Mouse (Mus musculus) c-Kit-negative CD71-positive TER-119-positive erythroid progenitor cells, embryonic 14.5 days (primary cell): ENCODE data around the gene Taf8.

ENCODE experiments used
- DNase-seq: peaks from one replicate; pipeline ENCODE4 v3.0.0-alpha.2; 2013; ENCODE audit warnings: low read depth, low spot score

The Taf8 gene

DNA sequence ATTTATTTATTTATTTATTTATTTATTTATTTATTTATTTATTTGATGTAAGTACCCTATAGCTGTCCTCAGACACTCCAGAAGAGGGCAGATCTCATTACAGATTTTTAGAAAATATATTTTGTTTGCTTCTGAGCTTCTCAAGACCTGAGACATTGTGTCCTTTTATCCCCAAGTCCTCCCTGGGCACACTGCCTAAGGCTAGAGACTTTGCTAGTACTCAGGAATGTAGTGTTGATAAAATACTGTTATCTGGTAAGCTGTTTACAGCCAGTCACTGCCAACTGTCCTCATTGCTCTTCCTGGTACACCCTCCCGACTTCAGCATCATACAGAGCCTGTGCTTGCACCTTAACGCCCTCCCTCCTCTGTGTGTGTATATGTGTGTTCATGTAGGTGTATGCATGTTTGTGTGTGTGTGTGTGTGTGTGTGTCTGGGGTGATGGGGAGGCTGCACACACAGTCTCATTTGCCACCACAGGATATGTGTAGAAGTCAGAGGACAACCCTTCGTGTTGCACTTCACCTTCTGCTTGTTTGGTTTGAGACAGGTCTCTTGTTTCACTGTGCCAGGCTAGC, 42.7 kb downstream of the Taf8 start:
- no peak for DNase-seq

DNA sequence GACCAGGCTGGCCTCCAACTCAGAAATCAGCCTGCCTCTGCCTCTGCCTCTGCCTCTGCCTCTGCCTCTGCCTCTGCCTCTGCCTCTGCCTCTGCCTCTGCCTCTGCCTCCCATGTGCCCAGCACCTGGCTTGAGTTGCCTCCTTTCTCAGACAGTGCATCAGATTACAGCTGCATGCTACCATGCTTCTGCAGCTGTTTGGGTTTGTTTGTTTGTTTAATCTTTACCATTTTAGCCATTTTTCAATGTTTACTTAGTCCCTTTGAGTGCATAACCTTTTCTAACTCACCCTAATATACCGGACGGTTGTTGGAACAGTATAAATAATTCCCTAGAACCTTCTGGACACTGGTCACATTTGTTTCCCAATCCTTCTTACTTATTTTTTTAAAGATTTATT, 43.2 kb downstream of the Taf8 start:
- no peak for DNase-seq

DNA sequence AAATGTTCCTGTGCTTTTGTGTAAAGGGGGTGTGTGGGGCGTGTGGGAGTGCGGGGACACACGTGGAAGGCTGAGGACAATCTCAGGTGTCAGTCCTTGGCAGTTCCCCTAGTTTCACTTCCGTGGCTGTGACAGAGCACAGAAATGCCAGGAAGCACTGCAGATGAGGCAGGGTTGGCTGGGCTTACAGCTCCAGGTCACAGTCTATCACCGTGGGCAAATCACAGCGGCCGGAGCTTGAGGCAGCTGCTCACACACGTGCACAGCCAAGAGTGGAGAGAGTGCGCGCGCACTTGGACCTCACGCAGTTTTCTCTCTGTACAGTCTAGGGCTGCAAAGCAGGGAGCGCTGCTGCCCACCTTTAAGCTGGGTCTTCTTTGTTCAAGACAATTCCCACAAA, 43.8 kb downstream of the Taf8 start:
- DNase-seq = no peak

DNA sequence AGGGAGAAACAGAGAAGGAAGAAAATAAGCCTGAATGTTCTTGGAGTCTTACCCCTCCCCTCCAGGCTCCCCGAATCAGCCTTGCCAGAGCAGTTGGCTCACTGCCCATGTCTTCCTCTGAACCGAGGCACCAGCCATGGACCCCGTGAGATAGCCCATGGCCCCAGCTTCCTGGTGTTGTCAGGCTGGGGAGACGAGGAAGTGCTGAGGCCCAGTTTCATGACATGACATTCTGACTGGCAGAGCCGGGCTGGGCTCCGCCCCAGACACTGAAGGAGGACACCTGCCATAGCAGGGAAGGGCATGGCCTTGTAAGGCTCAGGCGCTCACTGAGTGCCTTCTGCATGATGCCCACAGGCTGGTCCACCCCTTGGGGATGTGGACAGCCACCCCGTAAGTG, 47.4 kb downstream of the Taf8 start:
- DNase-seq = no peak

DNA sequence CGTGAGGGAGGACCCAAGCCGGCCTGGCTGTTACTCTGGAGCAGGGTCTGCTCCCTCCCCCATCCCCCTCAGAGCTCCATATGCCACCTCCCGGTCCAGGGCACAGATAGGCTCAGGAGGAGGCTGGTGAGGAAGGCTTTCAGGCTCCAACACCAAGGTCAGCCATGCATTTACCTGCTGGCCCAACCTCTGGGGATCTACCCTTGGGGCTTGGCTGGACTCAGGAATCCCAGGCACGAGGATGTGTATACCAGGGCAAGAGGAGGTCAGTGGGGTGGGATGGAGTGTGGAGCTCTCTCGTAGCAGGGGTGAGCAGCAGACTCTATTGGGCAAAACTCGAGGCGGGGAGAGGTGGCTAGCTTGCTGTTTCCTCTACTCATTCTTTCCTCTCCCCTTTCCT, 49.2 kb downstream of the Taf8 start:
- no peak for DNase-seq

DNA sequence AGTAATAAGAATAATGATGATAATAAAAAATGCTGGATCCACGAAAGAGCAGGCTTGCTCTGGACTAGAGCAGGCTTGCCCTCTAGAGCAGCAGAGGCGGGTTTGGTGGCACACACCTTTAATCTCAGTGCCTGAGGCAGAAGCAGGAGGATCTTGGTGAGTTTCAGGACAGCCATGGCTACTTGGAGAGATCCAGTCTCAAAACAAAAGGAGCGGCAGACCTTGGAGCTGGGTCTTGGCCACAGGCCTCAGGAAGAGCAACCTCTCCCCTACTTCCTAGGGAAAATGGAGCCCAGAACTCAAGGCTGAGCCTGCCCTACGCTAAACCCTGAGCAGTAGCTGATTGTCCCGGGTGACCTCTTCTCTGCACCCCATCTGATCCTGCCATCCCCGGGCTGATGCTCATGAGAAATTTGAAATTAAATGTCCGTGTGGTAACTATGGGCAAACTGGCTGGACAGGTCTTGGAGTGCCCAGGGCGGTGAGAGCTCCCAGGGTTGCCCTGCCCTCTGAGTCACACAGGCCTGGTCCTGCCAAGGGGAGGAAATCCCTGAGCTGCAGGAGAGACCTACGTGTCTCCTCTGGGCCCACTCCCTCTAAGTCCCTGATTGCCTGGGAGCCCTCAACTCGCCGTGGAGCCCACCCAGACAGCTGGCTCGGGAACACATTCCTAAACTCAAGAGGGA, 51.1 kb downstream of the Taf8 start:
- no peak for DNase-seq

DNA sequence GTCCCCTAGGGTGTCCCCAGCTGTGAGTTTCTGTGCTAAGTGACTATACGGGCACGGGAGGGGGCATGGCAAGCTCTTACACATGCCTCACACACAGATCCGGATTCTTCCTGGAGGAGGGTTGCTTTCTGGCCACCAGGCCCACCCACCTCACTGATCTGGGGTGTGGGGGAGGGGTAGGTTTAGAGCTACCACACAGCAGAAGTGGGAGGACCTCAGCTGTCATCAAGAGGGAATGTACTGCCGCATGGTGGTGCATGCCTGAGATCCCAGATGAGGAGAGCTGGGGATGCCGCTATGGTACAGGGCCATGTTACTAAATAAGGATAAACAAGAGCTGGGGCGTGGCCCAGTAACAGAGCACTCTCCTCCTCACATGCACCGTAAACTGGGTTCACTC, 51.9 kb downstream of the Taf8 start:
- DNase-seq = no peak

DNA sequence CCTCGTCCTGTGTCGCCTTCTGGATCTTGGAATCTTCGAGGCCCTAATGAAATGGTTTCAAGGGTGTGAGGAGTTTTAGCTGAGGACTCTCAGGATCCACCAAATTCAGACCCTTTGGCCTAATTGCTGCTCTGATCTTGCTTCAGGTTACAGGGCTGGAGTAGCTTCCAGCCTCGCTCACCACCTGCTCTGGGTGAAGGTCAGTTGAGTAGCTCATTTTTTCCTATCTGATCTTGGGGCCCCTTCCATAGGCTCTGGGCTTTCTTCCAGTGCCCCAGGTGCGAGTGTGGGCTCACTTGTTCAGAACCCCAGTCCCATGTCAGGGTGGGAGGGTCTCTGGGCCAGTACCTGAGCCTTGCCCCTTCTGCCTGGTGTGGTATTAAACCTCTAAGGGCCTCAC, 52.7 kb downstream of the Taf8 start:
- no peak for DNase-seq

DNA sequence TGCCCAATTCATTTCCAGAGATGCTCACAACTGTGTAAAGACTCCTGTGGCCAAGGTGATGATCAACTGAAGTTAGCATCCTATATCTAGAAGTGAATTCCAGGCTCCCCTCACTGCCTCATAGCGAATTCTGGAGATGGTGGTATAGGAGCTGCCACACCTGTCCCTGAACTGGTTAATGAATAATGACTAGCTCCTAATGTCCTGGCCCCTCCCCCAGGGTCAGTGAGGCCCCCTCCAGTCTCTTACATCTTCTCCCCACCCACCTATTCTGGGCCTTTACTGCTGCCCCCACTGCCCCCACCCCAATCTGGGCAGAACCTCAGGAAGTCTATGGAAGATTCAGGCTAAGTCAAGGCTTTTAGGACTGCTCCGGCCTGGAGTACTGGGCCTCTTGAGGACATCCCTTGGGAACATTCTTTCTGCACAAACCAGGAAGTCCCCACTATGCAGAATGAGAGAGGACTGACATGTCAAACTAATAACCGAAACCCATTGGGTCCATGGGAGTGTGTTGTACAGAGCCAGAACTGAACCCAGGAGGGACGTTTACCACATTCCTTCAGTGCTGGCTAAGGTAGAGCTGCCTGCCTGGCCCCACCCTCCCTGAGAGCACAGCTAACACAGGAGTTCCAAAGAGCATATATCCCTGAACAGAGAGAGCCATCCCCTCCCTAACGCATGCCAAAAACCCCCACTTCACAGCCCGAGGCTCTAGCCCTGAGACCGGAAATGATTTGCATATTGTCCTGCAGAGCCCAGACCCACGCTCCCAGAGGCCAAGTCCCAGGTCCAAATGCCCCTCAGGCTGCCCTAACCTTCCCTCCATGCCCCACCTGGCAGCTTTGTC, 53.3 kb downstream of the Taf8 start:
- DNase-seq = no peak

DNA sequence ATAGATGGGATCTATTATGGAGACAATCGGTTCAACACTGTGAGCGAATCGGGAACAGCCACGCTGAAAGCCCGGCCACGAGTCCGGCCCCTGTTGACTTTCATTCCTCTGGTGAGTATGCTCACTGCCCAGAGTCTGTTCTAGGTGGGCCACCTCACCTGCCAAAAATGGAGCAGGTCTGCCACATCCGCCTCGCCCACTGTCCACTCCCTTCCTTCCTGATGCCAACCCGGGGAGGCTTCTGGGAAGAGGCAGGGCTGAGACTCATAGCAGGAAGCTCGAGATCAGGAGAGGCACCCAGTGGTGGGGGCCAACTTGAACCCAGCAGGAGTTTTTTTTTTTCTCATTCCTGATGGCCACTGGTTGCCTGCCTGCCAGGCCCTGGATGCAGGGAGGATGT, 55.5 kb downstream of the Taf8 start:
- DNase-seq = no peak

DNA sequence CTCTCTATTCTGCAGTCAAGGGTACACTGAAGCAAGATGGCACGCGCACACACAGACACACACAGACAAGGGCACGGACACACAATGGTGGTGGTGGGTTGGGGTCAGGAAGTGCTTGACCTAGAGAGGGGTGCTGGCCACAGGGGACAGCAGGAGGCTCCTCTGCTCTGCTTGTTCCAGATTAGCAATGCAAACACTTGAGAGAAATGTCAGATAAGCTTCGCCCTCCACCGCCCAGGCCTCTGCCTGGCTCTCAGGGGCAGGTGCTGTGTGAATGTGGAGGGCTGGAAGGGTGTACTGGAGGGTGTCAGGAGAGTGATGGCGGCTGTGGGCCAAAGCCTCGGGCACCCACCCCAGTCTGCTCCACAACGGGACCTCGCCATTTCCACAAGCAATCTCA, 56.1 kb downstream of the Taf8 start:
- no peak for DNase-seq

DNA sequence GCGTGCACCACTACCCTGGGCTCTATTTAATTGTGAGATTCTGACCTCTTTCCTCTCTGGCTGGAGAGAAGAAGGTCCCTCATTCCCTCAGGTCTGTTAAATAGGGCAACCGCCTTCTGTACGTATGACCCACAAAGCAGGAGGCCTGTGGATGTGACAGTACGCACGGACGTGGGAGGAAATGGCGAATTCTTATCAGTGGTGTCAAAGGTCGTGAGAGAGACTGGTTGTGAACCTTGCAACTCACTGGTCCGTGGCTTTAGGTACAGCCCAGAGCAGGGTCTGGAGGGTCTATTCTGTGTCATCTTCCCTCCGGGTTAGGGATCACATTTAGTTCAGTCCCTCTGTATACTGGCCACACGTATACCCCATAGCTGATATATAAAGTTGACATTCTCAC, 56.6 kb downstream of the Taf8 start:
- no peak for DNase-seq

DNA sequence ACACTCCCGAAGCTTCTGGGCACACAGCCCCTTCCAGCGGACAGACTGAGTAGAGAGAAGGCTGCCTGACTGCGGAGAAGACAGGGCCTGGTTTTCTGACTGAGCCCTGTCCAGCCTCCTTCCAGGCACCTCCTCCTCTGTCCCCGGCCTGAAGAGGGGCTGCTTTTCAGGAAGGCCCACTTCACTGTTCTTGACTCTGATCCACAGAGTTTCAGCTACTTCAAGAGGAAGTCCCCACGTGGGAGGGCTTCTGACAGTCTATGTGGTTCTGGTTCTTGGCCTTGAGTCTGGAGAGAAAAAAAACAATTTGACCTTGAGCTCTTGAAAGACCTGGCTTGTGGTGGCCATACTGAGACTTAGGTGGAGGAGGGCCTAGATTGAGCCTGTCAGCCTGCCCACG, 58.0 kb downstream of the Taf8 start:
- DNase-seq = no peak

DNA sequence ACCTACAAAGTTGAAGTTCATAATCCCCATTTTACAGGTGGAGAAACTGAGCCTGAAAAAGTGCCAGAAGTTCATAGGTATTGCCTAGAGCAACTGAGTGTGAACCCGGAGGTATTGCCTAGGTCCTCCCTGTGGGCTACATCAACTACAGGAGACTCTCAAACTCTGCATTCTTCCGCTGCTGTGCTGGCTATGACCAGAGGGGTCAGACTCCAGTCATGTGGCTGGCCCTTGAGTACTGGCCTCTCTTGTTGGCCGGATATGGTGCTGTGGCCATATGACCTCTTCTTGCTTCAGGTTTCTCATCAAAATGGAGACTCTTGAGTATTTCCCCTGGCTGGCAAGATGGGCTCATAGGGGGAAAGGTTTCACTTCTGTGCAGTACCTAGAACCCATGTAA, 59.8 kb downstream of the Taf8 start:
- DNase-seq = no peak

DNA sequence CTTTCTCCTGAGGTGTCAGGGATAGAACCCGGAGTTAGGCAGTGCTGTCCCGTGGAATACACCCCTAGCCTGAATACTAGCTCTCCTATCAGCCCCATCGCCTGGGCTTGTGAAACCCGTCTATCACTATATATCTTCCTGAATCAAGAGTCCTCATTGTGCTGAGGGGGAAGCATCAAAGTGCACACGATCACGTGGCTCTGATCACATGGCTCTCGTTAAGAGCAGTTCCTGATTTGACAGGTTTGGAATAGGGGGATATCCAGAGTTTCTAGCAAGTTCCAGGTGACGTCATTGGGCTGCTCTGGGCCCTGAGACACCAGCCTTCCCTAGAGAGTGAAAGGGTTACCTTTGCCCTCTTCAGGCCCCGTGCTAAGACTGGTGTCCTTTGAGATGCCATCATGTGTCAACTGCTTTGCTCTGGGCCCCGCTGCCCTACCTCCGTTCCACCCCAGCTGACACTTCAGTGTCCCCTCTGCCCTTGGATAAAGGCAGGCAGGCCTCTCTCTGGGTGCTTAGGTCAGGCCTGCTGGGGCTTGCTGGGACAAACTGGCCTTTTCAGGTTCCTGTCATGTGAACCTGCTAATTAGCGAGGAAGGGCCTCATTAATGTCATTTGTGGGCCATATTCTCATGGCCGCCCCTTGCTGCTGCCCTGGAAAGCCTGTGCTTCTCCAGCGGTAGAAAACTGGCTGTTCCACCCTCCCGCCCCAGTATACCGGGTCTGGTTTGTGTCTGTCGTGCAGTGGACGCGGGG, 60.6 kb downstream of the Taf8 start:
- no peak for DNase-seq

DNA sequence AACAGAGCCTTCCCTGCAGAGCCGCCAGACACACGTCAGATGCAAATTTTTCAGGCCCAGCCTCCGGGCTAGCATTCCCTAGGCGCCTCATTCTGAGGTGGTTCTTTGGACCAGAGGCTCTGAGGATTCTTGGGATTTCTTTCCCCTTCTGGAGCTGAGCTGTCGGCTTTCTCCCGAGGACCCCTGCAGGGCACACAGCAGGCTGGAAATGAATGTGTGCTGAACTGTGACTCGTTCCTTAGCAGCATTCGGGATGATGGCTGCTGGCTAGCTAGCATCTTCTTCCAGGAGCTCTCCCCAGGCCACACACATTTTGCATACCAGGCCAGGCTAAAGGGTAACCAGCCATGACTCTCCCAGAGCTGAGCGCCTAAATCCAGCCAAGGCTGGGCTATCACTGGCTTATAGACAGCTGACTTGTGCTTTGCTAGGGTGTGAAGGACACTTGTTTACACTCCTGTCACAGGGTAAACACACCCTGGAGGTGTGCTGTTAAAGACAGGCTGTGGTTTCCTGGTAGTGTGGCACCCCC, 61.7 kb downstream of the Taf8 start:
- DNase-seq = no peak

DNA sequence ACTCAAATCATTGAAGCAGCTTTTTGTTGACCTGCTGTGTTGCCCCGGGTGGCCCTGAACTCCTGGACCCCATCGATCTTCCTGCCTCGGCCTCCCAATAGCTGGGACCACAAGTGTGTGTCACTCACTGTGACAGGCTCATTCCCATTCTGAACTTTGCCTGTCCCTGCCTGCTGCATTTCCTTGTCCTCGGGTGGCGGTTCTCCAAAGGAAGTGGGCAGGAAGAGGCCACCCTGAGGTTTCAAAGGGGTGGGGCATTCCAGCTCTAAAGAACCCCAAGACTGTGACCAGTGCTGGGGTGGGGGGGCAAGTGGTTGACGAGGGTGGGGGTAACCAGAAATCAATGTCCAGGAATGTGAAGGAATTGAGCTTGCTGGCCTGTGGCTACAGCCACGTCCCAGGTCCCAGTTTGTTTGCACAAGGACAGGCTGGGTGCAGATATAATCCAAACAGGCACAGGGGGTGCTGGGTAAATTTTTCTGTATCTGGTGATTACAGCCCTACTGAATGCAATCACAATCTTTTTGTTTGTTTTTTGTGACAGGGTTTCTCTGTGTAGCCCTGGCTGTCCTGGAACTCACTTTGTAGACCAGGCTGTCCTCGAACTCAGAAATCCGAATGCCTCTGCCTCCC, 62.6 kb downstream of the Taf8 start:
- no peak for DNase-seq

DNA sequence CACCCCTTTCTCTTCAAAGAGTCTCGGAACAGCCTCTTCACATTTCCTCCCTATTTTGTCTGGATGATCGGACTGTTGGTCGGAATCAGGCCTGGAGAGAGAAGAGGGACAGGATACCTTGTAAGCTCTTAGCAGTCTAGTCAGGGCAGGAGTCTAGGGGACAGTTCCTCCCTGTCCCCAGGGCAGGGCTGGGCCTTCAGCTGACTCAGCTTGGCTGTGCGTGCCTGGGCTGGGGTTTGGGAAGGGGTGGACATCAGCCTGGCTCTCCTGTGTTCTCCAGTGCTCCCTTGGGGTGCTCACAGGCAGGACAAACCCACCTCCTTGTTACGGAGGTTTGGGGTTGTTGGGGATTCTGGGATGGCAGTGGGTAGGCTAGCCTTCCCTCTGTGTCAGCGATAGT, 63.5 kb downstream of the Taf8 start:
- no peak for DNase-seq

DNA sequence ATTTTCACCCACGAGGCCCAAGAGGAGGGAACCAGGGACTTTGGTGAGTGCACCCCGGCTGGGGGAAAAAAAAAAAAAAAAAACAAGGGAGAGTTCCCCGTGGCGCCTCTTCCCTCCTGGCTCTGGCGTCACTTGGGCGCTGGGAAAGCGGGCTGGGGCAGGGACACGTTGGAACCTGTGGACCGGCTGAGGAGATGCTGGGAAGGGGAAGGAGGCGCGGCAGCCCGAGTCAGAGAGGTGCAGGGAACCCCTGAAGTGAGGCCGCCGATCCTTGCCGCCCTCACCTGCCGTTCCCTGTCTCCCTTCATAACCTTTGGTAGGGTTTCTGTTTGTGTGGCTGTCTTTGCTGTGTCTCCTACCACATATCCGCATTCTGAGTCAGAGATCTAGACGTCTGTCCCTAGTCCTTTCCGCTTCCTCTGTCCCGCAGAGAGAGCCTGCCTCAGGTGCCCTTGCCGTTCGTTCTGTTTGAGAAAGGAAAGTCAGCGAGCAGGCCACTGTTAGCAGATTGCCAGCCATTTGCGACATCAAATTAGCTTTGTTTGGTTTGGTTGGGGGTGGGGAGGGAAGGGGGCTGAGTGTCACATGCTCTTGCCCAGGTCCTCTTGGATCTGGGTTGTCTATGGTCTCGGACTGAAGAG, 65.1 kb downstream of the Taf8 start, which contains the start of gene 1700001C19Rik:
Gene 1700001C19Rik, minus strand, starts transcription at position 470 of the 641 bp plus-strand sequence.
- no peak for DNase-seq

DNA sequence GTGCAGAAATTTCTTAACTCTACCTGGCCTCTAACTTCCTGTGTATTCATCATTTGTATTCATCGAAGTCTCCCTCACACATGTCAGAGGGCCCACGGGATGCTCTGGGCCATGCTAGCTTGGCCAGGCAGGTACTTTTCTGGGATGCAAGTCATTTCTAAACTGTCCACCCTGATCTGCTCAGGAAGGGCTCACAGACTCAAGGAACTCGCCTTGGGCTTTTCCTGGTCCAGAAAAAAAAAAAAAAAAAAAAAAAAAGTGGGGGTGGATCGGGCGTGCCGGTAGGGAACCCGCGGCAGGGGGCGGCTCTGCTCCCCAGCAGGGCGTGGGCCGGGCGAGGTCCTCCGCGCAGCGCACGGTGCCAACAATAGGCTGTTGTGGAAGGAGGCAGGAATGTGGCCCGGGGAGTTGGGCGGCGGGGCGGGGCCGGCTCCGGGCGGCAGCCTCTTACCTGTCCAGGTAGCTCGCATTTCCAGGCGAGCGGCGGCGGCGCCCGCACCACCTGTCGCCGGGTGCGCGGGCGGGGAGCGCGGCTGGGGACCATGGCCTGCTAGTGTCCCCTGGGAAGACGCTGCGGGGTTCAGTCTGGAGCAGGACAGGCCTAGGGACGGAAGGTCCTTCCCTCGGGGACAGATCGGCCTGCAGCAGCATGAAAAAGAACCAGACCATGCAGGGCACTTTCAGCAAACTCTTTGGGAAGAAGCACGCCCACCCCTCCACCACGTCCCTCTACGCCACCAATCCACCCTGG, 65.8 kb downstream of the Taf8 start, which contains the start of gene AI661453:
Gene AI661453, plus strand, starts transcription at position 460 of the 751 bp plus-strand sequence.
- DNase-seq = no peak
